Mouse (Mus musculus) R1 (cell line): ENCODE results near the gene Rabgap1l.
"Not testable (repeated sequence)": the region's sequence is repeated elsewhere in the genome, so short reads cannot be mapped to it uniquely, and the experiment has no call there.

Experiments
- DNase-seq: peaks from one replicate; pipeline ENCODE4 v3.0.0-alpha.2; 2018; ENCODE audit warnings: low read depth, low spot score

The Rabgap1l gene

GRCm38 (mm10) chr1:160286400-160287057 lies 506.5 kb downstream of the Rabgap1l start:
- DNase-seq, result no peak

- no peak for DNase-seq
Observed at GRCm38 (mm10) chr1:160284241-160284640, 508.8 kb downstream of the Rabgap1l start.

GRCm38 (mm10) chr1:160282166-160282874 lies 510.7 kb downstream of the Rabgap1l start:
- not testable (repeated sequence) for DNase-seq

GRCm38 (mm10) chr1:160281337-160282084 lies 511.5 kb downstream of the Rabgap1l start:
- DNase-seq, result no peak

GRCm38 (mm10) chr1:160280603-160281002 lies 512.4 kb downstream of the Rabgap1l start:
- DNase-seq, result no peak

GRCm38 (mm10) chr1:160277940-160278682 lies 514.9 kb downstream of the Rabgap1l start:
- DNase-seq, result no peak

- peak; percentile 7 for DNase-seq
Observed at GRCm38 (mm10) chr1:160275248-160275647, 517.8 kb downstream of the Rabgap1l start.

GRCm38 (mm10) chr1:160273133-160273743 lies 519.8 kb downstream of the Rabgap1l start:
- no peak for DNase-seq

GRCm38 (mm10) chr1:160271282-160271967 lies 521.6 kb downstream of the Rabgap1l start:
- DNase-seq, result no peak

GRCm38 (mm10) chr1:160268322-160268721 lies 524.7 kb downstream of the Rabgap1l start:
- no peak for DNase-seq

- no peak for DNase-seq
Observed at GRCm38 (mm10) chr1:160263630-160264346, 529.2 kb downstream of the Rabgap1l start.

- no peak for DNase-seq
Observed at GRCm38 (mm10) chr1:160263053-160263452, 530.0 kb downstream of the Rabgap1l start.

- DNase-seq, result no peak
Observed at GRCm38 (mm10) chr1:160262415-160262814, 530.6 kb downstream of the Rabgap1l start.

GRCm38 (mm10) chr1:160261849-160262248 lies 531.2 kb downstream of the Rabgap1l start:
- no peak for DNase-seq

GRCm38 (mm10) chr1:160260605-160261004 lies 532.4 kb downstream of the Rabgap1l start:
- no peak for DNase-seq

GRCm38 (mm10) chr1:160259884-160260283 lies 533.1 kb downstream of the Rabgap1l start:
- DNase-seq, result no peak

- DNase-seq, result peak; percentile 69
Observed at GRCm38 (mm10) chr1:160253108-160253507, 539.9 kb downstream of the Rabgap1l start.

- DNase-seq, result no peak
Observed at GRCm38 (mm10) chr1:160251388-160252007, 541.5 kb downstream of the Rabgap1l start.

GRCm38 (mm10) chr1:160250782-160251181 lies 542.2 kb downstream of the Rabgap1l start:
- DNase-seq, result no peak

GRCm38 (mm10) chr1:160249786-160250185 lies 543.2 kb downstream of the Rabgap1l start:
- no peak for DNase-seq
